Mouse (Mus musculus) embryonic facial prominence, embryonic 12.5 days (tissue): ENCODE measurements around the gene Plcg2. TPM values are rescaled to one million over a fixed set of nuclear protein-coding genes. Genes with fewer than 3 reads are reported as not detected.

Source experiments
- ATAC-seq: fragments of 200-750 bp; cut with Nextera tagmentation; 2 replicates; pipeline ENCODE4 v1.8.0; 2017; ENCODE audit not compliant: insufficient number of reproducible peaks, insufficient read depth, low FRiP score, low TSS enrichment
- H3K27ac ChIP-seq: fragments of 300-500 bp; sonication (generic); 2 replicates; pipeline ENCODE4 v1.5.1; 2016; ENCODE audit warnings: mild to moderate bottlenecking
- H3K27me3 ChIP-seq: fragments of 300-500 bp; sonication (generic); 2 replicates; pipeline ENCODE4 v1.6.1; 2016; ENCODE audit warnings: mild to moderate bottlenecking, moderate library complexity
- H3K36me3 ChIP-seq: fragments of 300-500 bp; sonication (generic); 2 replicates; pipeline ENCODE4 v1.6.1; 2016; ENCODE audit warnings: mild to moderate bottlenecking
- H3K4me1 ChIP-seq: fragments of 300-500 bp; sonication (generic); 2 replicates; pipeline ENCODE4 v1.6.1; 2016
- H3K4me2 ChIP-seq: fragments of 300-500 bp; sonication (generic); replicated peaks from 2 replicates; pipeline ENCODE4 v1.6.1; 2016; ENCODE audit warnings: mild to moderate bottlenecking, moderate library complexity
- H3K4me3 ChIP-seq: fragments of 300-500 bp; sonication (generic); 2 replicates; pipeline ENCODE4 v1.5.1; 2016; ENCODE audit warnings: mild to moderate bottlenecking
- H3K9ac ChIP-seq: fragments of 300-500 bp; sonication (generic); 2 replicates; pipeline ENCODE4 v1.6.1; 2016; ENCODE audit warnings: mild to moderate bottlenecking, moderate library complexity
- H3K9me3 ChIP-seq: fragments of 300-500 bp; sonication (generic); 2 replicates; pipeline ENCODE4 v1.6.1; 2016; ENCODE audit warnings: mild to moderate bottlenecking, moderate library complexity
- WGBS: fragments of 180-500 bp; shearing (Covaris S2); methylation state at CpG from one replicate; pipeline ENCODE4 v1.1.7; 2016; 5-methylcytosine and 5-hydroxymethylcytosine counted together
- polyA plus RNA-seq: library from polyadenylated mRNA; unstranded; fragments of >200 nt; fragmentation: Nextera tagmentation; extraction: Ambion mirVana; gene quantifications from 2 replicates; pipeline ENCODE4 v1.2.1, GENCODE M21; 2016

Plcg2 gene
- polyA plus RNA-seq, 1 experiment from 2014 or later, result 2.8 TPM

DNA sequence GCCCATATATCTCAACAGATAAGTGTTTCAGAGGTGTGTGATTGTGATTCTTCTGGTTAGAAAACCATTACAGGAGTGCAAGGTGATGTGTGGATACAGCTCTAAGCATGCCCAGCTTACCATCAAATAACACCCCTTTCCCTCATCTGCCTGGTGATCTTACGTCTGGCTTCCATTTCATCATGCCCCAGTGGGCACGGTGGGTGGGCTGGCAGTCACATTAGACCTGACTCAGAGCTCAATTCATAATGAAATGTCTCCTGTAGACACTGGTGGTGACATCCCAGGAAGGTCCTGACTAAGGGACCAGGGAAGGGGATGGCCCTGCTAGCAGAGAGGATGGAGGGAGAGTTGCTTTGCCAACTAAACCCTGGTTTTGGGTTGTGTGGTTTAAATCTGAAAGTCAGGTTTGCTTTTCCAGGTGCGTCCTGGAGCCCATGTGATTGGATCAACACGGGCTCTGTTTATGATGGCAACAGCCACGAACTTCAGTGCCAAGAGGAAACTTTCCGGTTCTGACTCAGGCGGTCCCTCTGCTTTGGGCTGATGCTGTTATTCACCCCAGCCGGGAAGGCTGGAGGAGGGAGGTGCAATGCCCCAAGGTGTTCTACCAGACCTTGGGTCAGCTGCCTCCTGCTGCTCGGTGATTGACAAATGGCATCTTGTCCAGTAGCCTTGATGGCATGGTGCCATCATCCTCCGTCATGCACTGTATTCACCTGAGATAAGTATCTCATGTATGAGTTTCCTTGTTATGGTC, 9.7 kb upstream of the Plcg2 start:
- ATAC-seq, result no peak
- 85% methylated on average over 10 of the region's 10 CpGs for WGBS
- Histone ChIP-seq H3K27me3 (0 out of 2 replicates have a peak, but pooled peaks cover under 1% of the 10 kb centered on the region), H3K4me1 (no peaks in the 10 kb centered on the region), H3K9ac (no peak overlapping the region), H3K36me3 (no peaks in the 10 kb centered on the region), H3K27ac (no peak overlapping the region), H3K4me3 (no peak overlapping the region), H3K4me2 (no peak overlapping the region), H3K9me3 (no peaks in the 10 kb centered on the region)

DNA sequence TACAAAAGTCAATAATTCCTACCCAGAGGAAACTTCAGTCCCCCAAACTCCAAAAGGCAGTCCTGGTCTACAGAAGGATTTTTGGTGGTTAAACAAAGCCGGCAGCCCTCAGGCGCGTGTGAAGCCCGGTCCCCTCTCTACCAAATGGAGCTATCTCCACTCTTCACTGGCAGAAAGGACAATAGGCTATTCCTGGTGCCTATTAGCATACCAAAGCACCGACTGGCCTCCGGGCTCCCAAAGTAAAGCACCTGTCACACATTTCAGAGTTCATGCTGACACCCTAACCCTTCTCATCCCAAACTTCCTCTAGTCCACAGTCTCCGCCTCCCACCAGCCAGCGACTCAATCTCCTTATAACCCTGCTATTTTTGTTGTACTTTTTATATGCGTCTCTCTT, 4.5 kb upstream of the Plcg2 start:
- no peak overlapping the region for H3K9ac ChIP-seq
- H3K4me2 ChIP-seq, result no peak overlapping the region
- H3K4me1 ChIP-seq, result peaks cover 6% of the 10 kb centered on the region; the same call in 1 of the 2 replicates
- H3K27ac ChIP-seq, result no peak overlapping the region
- no peaks in the 10 kb centered on the region for H3K36me3 ChIP-seq
- peaks cover 30% of the 10 kb centered on the region for H3K27me3 ChIP-seq
- WGBS, result 23% methylated on average over 9 of the region's 9 CpGs
- no peaks in the 10 kb centered on the region for H3K9me3 ChIP-seq
- ATAC-seq, result no peak
- H3K4me3 ChIP-seq, result no peak overlapping the region

DNA sequence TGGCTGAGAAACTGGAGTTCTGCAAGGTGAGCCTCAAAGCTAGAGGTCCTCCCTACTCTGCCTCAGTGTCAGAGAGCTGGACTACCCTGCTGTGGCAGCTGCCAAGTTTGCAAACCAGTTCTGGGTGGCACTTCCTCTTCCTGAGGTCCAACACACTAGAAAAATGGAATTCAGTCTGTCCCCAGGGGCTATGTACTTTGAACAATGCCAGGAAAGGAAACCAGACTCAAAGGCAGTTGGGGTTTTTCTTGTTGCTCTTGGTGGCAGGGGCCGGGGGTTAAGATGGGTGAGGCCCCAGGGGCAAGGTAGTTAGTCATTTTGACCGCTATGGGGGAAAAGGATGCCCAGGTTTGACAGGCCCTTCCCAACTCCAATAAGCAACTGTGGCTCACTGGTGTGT, 3.2 kb upstream of the Plcg2 start:
- Histone ChIP-seq H3K36me3 (no peaks in the 10 kb centered on the region), H3K4me2 (no peak overlapping the region), H3K9me3 (no peaks in the 10 kb centered on the region), H3K4me3 (no peak overlapping the region), H3K4me1 (peaks cover 14% of the 10 kb centered on the region; the same call in 1 of the 2 replicates), H3K27me3 (peaks cover 39% of the 10 kb centered on the region), H3K27ac (no peak overlapping the region), H3K9ac (no peak overlapping the region)
- WGBS, result 50% methylated on average over 2 of the region's 2 CpGs
- ATAC-seq, result no peak

DNA sequence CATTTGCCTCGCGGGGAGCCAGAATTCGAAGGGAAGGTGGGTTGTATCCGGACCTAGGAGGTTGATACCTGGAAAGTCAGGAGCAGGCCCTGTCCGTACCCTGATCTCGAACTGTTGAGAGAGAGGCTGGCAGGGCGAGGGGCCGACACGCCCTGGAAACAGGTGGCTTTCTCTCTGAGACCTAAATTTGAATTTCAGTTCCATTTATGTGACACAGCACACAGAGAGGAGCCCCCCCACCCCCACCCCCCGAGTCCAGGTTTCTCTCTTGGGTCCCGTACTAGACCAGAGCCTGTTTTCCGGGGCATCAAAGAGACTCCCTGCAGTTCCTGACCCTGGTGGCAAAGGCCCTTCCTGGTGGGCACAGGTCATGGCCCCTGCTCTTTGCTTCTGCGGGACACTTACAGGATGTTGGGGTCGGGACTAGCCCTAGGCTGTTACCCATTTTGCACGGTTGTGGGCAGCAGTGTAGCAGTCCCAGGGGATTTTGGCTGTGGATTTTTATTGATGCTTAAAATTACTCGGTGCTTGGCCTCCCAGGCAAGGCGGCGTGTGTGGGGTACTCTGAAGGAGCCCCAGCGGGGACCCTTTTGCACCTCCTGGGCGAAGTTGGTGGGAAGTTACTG, 937 bp downstream of the Plcg2 start:
- Histone ChIP-seq H3K4me3 (peak overlapping the region; percentile 63), H3K36me3 (no peaks in the 10 kb centered on the region), H3K4me1 (peaks cover 14% of the 10 kb centered on the region; the same call in 1 of the 2 replicates), H3K4me2 (peak overlapping the region; percentile 100), H3K27me3 (peaks cover 33% of the 10 kb centered on the region), H3K9ac (0 out of 2 replicates have a peak overlapping the region, but pooled peaks have one; percentile 44), H3K27ac (no peak overlapping the region), H3K9me3 (no peaks in the 10 kb centered on the region)
- ATAC-seq, result no peak
- WGBS, result 4% methylated on average over 20 of the region's 20 CpGs

DNA sequence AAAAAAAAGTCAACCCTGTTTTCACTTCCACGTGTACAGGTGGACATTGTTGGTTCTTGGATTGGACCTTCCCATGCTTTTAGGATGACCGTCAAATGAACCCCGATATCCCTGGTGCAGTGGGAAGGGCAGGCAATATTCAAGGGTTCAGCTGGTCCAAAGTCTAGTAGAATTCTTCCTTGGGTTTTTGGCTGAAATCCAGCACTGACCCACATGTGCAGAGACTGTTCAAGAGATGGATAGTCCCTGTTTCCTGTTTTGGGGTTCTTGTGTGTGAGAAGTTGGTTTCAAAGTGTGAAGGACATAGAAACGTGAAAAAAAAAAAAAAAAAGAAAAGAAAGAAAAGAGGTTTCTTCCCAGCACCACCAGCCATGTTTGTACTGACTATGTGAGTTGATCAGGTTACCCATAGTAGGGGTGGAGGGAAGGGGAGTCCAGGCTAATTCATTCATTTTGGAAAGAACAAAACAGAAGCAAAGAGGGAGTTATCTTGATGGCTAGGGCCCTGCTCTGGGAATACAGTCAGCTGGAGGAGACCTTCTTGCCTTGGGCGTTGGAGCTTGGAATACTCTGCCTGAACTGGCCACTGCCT, 2.2 kb downstream of the Plcg2 start:
- Histone ChIP-seq H3K27ac (no peak overlapping the region), H3K4me1 (peaks cover 14% of the 10 kb centered on the region; the same call in 1 of the 2 replicates), H3K9me3 (no peaks in the 10 kb centered on the region), H3K36me3 (no peaks in the 10 kb centered on the region), H3K4me3 (no peak overlapping the region), H3K9ac (no peak overlapping the region), H3K4me2 (no peak overlapping the region), H3K27me3 (peaks cover 30% of the 10 kb centered on the region)
- no peak for ATAC-seq
- 78% methylated on average over 5 of the region's 5 CpGs for WGBS

DNA sequence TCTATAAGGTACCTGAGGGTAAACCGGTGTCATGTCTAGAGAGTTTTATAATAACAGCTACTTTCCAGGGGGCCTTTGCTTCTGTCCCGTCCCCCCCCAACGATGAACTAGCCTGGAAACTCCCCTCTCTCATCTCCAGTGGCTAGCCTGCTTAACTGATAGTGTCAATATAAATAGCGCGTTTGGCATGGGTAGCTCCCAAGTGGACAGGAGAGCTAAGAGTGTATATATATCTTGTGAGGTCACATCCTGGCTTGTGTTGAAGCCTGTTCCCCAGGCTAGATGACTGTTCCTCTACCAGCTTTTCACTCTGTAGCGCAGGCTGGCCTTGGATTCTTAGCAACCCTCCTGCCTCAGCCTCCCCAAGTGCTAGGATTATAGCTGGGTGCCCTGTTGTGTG, 3.2 kb downstream of the Plcg2 start:
- WGBS, result 95% methylated on average over 6 of the region's 6 CpGs
- Histone ChIP-seq H3K4me1 (peaks cover 14% of the 10 kb centered on the region; the same call in 1 of the 2 replicates), H3K4me2 (no peak overlapping the region), H3K9ac (no peak overlapping the region), H3K4me3 (no peak overlapping the region), H3K27me3 (peaks cover 27% of the 10 kb centered on the region), H3K36me3 (no peaks in the 10 kb centered on the region), H3K9me3 (no peaks in the 10 kb centered on the region), H3K27ac (no peak overlapping the region)
- ATAC-seq, result no peak

DNA sequence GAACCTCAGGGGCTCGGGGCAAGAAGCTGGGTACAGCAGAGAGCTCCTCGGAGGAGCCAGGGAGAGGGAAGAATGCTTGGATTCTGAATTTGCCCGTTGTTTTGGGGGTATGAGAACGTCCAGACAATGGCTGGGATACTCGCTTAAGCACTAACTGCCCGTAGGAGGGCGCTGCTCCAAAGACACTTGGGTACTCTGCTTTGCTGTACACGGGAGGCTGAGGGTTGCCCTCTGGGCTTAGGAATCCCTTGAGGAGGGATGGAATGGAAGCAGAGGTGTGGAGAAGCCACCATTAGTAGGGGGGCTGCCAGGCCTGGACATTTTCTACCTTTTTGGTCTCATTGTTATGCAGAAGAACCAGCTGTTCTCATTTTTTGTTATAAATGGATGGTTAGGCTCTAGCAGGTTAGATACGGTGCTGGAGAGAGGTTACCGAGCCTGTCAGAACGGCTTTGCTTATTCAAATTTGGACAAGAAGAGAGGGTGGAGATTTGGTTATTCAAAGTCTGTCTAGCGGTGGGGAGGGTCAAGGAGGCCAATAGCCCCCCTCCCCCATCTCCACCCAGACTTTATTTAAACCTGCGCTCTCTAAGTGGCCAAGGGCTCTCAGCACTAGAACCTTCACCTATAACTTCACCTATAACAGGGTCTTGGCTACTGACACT, 5.4 kb downstream of the Plcg2 start:
- peaks cover 9% of the 10 kb centered on the region for H3K27me3 ChIP-seq
- ATAC-seq, result no peak
- H3K9ac ChIP-seq, result no peak overlapping the region
- no peaks in the 10 kb centered on the region for H3K36me3 ChIP-seq
- no peak overlapping the region for H3K4me2 ChIP-seq
- WGBS, result 70% methylated on average over 13 of the region's 13 CpGs
- H3K4me1 ChIP-seq, result peaks cover 8% of the 10 kb centered on the region; the same call in 1 of the 2 replicates
- H3K9me3 ChIP-seq, result no peaks in the 10 kb centered on the region
- H3K27ac ChIP-seq, result no peak overlapping the region
- no peak overlapping the region for H3K4me3 ChIP-seq

DNA sequence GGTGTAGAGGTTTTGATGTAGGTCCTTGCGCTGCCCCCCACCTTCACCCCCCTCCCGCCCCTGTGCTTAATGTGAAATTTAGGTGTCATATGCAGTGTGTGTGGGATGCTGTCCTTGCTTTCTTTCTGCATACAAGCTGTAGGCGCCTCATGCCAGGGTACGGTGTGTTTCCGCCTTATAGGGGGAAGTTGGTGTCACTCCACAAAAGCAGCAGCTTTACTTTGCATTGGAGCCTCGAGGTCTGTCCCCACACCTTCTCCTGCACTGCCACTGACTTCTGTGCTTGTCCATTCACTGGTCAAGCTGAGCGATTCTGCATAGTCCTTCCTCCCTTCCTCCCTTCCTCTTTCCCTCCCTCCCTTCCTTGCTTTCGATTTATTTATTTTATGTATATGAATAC, 9.6 kb downstream of the Plcg2 start:
- 90% methylated on average over 8 of the region's 8 CpGs for WGBS
- no peaks in the 10 kb centered on the region for H3K36me3 ChIP-seq
- H3K4me3 ChIP-seq, result no peak overlapping the region
- H3K4me1 ChIP-seq, result no peaks in the 10 kb centered on the region
- no peaks in the 10 kb centered on the region for H3K9me3 ChIP-seq
- no peak overlapping the region for H3K4me2 ChIP-seq
- no peak overlapping the region for H3K9ac ChIP-seq
- H3K27me3 ChIP-seq, result no peaks in the 10 kb centered on the region
- ATAC-seq, result no peak
- H3K27ac ChIP-seq, result no peak overlapping the region

DNA sequence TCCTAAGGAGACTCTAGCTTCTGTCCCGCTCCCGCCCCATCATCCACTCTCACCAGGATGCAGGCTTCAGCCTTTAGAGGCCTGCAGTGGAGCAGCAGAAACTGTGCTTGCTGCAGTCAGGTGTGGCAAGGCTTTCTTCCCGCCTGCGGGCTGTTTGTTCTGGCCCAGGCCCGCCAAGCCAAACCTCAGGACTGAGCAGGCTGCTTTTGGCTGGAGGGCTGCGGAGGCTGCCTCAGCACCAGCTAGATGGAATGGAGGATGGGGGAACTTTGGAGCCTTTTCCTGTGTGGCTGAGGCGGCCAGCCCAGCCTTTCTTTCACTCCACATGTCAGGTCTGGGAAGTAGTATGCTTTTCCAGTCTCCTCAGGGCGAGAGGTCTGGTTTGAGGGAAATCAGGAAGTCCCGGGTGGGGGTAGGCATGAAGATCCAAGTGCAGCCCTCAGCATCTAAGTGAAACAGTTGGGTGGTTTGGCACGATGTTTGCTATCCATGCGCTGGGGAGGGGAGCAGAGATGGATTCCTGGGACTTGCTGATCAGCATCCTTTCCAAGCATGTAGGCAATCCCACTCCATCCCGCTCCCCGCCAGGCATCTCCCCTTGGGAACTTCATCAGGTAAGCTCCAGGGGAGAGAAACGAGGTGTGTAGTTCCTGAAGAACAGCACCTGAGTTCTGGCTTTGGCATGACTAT, 18.9 kb downstream of the Plcg2 start:
- Histone ChIP-seq H3K4me1 (peaks cover 8% of the 10 kb centered on the region; the same call in 1 of the 2 replicates), H3K9me3 (no peaks in the 10 kb centered on the region), H3K36me3 (no peaks in the 10 kb centered on the region), H3K4me2 (no peak overlapping the region), H3K27me3 (no peaks in the 10 kb centered on the region), H3K4me3 (no peak overlapping the region), H3K9ac (no peak overlapping the region; the same call in 1 of the 2 replicates), H3K27ac (peak overlapping the region; percentile 69; the same call in 1 of the 2 replicates)
- ATAC-seq, result no peak
- WGBS, result 53% methylated on average over 14 of the region's 14 CpGs

DNA sequence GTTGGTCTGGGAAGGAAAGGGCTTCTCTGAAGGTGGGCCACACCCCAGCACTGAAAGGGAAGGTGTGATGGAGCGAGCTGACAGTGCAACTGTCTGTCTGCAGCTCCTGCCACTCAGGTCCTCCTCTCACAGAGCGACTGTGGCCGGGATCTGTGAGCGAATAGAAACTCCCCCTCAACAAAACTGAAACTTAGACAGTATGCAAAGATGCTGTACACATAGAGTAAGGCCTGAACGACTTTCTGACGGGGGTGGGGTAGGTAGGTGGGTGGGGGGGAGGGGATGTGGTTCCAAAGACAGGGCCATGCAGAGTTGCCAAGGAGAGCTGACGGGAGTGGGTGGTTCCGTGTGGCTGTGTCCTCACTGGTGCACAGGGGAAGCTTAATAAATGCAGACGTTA, 19.8 kb downstream of the Plcg2 start:
- no peaks in the 10 kb centered on the region for H3K36me3 ChIP-seq
- no peak for ATAC-seq
- 81% methylated on average over 9 of the region's 9 CpGs for WGBS
- H3K4me3 ChIP-seq, result no peak overlapping the region
- H3K4me2 ChIP-seq, result no peak overlapping the region
- no peak overlapping the region for H3K27ac ChIP-seq
- H3K9ac ChIP-seq, result no peak overlapping the region
- H3K4me1 ChIP-seq, result peaks cover 7% of the 10 kb centered on the region; the same call in 1 of the 2 replicates
- no peaks in the 10 kb centered on the region for H3K27me3 ChIP-seq
- H3K9me3 ChIP-seq, result no peaks in the 10 kb centered on the region

DNA sequence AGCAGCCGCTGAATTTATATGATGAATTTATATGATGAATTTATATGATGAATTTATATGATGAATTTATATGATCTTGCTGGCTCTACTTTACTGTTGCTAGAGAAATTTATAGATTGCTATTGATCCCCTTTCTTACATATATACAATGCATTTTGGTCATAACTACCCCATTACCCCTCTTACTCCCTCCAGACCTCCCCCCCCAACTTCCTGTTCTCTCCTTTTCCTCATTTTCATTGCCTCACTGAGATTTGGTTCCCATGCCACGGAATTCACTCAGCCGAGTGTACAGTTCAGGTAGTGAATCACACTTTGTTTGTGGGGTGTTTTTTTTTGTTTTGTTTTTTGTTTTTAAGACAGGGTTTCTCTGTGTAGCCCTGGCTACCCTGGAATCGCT, 20.8 kb downstream of the Plcg2 start:
- no peak for ATAC-seq
- H3K36me3 ChIP-seq, result no peaks in the 10 kb centered on the region
- H3K4me3 ChIP-seq, result no peak overlapping the region
- no peak overlapping the region for H3K9ac ChIP-seq
- H3K4me1 ChIP-seq, result 0 out of 2 replicates have a peak, but pooled peaks cover 3% of the 10 kb centered on the region
- H3K4me2 ChIP-seq, result no peak overlapping the region
- no peaks in the 10 kb centered on the region for H3K27me3 ChIP-seq
- H3K9me3 ChIP-seq, result no peaks in the 10 kb centered on the region
- no peak overlapping the region for H3K27ac ChIP-seq
- 72% methylated on average over 4 of the region's 4 CpGs for WGBS
